Mouse (Mus musculus) spleen, postnatal 4 days (tissue): ENCODE measurements around the gene Fgfr2.

Experiments used
- DNase-seq, 2 experiments: peaks; one replicate each; pipeline ENCODE4 v3.0.0; 2022; ENCODE audit warnings: low spot score in 2 of 2

Gene Fgfr2

DNA sequence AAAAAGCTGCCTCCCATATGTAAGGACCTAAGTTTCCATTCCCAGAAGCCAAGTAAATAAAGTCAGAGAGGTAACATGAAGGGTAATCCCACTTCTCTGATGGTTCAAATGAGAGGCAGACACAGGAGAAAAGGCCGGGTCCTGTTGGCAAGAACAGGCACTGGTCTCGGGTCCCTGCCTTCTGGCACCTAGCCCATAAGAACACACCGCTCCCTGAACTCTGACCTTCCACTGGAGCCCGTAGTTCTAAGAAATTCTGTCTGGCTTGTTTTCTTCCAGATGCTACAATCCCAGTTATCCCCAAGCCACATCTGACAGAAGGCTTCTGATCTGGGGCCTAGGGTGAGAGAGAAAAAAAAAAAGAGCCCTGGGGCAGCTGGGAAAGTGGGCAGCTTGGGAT lies 34.7 kb downstream of the Fgfr2 start:
- DNase-seq = no peak

DNA sequence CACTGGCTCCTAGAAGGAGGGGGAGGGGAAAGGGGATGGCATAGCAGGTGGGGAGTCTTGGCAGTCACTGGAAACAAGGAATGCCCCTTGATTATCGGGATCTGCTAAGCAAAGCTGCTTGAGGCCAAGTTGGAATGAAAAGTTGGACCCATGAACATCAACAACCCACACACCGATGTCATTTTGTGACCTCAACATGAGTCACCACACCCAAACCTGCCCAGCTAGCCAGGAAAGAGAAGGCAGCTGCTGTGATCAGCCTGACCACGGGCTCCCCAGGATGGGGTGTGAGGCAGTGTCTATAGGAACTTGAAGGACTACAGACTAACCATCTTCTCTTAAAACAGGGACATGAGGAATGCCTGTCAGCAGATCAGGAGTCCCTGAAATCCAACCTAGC lies 37.7 kb downstream of the Fgfr2 start:
- no peak for DNase-seq

DNA sequence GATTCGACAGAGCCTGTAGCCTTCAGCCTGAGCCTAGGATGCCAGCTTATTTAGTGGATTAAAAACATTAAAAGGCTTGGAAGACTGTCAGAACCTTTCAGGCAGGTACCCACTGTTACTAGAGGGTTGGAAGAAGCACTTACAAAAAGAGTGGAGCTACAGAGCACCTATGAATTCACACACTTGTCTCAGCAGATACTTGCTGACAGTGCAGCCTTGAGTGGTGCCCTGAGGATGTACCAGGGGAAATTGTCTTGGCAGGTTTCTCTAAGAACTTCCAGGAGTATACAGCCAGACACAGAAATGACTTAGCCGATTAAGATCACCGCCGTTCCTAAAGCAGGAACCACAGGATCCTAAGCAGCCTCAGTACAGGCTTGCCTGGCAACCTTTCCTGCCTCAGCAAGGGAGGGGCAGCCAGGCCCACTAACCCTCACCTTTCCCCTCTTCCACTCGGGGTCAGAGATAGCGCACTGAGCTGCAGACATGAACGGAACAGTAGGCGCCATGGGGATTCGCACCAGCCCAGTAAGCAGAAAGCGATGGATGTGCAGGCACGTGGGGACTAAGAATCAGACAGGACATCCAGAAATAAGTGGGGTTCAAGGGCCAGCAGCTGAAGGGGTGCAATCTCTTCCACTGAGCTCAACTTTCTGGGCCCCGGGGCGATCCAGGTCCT lies 39.1 kb downstream of the Fgfr2 start:
- no peak for DNase-seq

DNA sequence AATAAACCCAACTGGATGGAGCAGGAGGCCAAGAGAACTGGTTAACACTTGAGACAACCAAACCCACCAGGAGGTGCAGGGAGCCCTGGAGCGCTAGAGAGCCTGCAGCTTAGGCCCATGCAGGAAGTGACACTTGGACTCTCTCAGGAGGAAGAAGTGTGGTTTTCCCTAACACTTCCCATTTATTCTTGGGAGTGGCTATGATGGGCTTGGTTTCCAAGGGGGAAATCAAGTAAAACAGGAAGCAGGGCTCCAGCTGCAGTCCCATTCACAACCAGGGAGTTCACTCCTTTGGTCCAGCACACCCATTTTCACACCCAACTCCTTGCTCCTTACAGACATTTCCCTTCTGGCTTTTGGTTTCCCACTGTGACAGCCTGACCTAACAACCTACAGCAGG lies 44.2 kb downstream of the Fgfr2 start:
- no peak for DNase-seq

DNA sequence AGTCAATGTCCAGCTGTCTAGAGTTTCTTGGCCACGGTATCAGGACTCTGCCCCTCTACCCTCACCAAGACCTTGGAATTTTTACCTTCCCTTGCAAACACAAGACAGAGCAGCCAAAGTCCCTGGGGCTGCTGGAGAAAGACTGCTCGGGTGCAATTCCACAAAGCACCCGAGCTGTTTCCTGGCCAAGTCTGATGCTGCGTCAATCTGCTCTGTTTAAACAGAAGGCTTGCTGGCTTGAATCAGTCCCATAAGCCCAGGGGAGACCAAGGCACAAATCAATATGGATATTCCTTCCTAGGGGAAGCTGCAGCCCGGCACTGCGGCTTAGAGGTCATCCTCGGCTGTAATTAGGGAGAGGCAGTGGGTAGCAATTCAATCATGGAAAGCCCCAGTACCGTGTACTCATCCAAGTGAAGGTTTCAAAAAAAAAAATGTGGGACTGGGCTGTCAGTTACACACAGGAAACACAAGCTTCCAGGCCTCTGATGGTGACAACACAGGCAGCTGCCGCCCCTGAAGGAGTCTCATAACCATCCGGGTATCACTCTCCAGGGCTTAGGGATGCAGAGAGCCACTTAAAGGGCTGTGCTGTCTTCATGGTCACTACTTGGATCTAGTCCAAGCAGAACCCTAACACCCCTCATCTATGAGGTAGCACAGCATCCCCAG lies 48.6 kb downstream of the Fgfr2 start:
- no peak for DNase-seq

DNA sequence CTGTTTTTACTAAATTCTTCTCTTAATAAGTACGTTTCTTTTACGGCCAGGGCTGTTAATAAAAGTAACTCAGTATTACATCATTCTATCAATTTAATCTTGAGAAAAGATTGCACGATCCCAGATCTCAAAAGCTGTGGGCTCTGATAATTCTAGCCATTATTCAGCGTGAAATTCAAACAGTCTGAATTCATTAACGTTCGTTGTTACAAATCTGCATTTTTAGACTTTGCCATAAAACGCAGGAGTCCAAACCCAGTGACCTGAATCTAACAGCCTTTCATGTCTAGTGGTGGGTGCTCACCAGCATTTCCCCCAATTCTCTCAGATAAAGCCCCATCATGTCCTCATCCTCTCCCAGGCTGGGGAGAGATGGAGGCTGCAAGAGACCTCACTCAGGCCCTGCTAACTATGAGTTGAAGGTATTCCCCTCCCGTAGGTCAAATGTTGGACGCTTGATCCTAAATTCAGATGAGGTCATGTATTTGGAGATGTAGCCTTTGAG lies 50.0 kb downstream of the Fgfr2 start:
- DNase-seq = no peak

DNA sequence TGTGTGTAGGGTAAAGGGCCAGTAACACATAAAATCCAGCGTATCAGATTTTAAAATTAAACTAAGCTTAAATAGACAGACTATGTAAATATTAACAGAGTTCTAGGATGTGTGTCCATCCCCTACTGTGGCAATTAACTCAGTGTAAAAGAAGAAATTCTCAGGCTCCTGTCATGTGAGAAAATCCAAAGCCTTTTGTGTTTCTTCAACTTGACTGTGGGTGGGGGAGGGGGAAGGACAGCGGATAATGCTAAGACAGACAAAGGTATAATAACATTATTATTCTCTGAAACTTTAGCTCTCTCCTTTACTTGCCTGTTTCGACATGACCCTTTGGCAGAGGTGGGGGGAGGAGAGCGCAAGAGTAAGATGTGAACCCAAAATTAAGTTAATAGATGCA lies 50.6 kb downstream of the Fgfr2 start:
- no peak for DNase-seq

DNA sequence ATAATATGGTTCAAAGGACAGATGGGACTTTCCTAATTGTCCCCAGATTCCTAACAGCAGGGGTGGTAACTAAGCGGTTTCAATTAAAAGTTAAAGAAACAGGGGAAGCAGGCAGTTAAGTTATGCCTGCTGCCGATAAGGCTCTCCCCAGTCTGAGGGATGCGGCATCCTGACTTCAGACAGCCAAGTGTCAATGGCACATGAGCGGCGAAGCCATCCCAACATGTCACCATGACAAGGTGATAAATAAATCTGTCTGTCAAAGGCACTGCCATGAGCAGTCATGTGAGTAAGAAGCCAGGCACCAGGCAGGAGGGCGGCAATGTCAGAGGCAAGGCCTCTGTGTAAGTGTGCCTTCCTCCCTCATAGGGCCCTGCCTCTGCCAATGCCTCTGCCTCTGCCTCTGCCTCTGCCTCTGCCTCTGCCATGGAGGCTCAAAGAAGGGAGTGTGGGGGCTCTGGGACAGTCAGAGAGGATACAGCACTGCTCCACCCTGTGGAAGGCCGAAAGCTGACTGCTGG lies 55.8 kb downstream of the Fgfr2 start:
- DNase-seq = no peak

DNA sequence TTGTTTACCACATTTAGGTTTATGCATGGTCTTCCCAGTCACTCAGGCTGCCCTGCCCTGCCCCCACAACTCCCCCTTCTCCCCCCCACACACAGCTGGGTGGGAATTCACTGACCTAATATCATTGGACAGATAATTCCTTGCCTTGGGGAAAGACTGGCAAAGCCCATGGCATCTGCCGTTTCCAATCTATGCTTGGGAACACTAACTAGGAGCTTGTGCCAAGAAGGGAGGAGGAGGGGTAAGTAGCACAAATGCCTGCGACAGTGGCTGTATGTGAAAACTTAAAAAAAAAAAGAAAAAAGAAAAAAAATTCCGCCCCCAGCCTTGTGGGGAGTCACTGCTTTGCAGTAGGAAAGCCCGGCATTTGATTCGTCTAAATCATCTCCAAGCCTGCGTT lies 56.4 kb downstream of the Fgfr2 start:
- no peak for DNase-seq

DNA sequence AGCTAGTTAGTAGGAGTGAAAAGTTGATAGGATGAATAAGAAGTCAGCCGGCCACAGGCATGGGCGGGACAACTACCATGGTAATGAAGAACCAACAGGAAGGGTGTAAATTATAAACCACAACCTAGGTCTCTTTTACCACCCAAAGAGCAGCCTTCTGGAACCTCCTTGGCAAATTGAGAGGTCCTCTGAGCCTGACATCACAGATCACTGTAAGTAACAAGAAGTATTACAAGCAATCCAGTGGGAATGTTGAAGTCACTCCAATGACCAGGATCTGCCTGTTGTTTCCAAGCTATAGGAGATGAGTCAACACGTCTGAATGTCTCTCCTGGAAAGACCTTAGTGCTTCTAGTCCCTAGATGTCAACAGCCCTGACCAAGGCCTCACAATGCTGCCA lies 61.1 kb downstream of the Fgfr2 start:
- no peak for DNase-seq

DNA sequence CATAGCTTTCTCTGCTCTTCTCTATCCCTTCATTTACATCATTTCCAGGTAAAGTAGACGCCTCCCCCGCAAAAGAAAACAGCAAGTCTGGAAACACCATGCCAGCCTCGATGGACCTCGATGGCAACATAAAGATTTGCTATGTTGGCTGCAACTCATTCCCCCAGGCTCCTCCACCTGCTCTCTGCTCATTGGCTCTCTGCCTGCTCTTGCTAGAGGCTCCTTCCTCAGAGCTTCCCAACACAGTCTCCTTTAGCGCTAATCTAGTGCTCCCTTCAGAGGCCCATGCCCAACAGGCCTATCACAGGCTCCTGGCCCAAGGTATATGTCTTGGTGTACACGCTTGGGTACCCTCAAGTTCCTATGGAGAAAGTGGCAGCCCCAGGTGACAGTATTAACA lies 63.0 kb downstream of the Fgfr2 start:
- DNase-seq = no peak

DNA sequence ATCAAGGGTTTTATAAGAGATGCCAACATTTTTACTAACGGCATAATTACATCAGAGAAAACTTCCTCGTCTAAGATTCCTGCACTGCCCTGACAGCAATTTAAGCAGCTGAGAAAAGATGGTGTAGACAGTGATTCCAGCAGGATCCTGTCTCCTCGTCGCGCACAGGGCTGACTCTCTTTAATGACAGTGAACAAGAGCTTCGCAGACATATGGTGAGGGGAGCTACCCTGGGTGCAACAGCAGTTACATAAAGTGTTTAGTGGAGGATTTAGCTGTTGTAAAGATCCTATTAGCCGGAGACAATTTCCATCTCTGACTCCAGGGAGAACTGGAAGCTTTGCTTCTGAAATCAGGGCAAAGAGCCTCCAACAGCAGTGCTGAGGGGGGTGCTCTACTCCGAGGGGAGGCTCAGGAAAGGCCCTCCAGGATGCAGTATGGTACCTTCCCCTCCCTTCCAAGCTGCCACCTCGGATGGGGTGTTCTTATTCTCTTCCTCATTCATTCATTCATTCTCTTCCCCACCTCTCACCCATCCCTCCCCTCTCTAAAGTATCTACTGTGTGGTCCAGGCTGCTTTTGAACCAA lies 63.5 kb downstream of the Fgfr2 start:
- no peak for DNase-seq

DNA sequence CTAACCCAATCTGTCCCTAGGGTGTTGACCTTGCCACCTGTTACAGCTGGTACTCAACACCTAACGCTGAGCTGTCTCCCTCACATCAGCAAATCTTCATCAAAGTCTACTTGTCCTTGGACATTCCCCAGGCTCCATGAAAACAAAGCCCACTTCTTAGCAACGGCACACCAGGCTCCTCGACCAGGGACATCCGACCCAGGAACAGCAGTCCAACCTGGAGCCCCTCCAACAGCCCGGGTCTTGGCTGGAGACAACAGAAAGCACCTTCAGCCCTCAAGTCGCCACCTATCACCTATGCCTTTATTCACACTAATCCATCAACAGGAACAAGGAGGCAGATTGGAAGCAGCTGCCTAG lies 64.0 kb downstream of the Fgfr2 start:
- no peak for DNase-seq

DNA sequence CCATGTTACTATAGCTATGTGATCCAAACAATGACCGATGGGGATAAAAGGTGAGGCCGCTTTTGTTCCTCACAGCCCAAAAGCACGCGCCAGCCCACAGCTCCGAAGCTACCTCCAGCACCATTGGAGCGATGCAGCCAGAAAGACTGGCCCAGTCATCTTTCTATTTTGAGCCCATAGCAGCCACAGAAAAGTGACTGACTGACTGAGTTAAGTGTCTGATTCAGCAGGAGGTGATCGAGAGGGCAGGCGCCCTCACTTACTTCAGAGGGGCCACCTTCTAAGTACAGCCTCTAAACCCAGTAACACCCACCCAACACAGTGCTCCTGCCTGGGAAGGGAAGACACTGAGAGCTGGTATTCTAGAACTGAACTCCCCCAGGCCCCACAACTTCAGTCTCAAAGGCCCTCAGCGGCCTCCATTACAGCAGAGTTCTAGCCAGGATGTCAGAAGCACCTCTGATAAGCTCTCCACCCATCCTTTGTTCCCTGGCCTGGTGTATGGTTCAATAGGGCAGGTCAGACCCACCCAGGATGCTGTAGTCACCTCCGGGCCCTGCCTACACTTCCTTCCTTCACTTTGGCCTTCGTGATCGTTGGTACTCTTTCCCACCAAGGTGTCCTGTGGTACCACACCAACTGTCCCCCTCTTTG lies 64.5 kb downstream of the Fgfr2 start:
- no peak for DNase-seq

DNA sequence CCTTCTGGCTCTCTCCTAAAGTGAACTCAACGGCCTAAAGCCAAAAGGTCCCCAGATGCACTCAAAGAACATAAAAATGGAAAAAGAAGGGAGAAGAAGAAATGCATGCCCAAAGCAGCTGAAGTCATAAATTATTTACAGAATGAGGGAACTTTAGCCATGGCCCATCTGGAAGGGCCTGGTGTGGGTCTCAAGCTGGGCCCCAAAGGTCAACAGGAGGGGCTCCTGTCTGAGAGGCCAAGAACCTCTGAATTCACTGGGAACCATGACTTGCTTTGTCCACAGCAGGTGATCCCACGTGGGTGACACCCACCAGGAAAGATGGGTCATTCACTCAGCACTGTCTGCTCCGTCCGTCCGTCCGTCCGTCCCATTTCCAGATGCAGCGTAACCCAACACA lies 66.2 kb downstream of the Fgfr2 start:
- no peak for DNase-seq

DNA sequence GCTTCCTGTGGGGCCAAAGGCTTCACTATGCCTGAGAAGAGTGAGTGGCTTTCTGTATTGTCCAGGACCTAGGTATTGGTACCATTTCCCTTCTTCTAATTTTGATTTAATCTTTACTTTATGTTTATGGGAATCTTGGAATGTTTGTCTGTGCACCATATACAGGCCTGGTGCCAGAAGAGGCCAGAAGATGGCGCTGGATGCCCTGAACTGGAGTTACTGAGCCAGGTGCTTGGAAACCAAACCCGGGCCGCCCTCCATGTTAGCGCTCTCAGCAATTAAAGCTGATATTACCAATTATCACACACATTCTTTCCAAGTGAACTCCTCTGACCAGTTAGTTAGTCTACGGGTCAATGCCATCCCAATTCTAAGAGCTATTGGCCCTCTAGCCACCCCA lies 68.7 kb downstream of the Fgfr2 start:
- DNase-seq = no peak

DNA sequence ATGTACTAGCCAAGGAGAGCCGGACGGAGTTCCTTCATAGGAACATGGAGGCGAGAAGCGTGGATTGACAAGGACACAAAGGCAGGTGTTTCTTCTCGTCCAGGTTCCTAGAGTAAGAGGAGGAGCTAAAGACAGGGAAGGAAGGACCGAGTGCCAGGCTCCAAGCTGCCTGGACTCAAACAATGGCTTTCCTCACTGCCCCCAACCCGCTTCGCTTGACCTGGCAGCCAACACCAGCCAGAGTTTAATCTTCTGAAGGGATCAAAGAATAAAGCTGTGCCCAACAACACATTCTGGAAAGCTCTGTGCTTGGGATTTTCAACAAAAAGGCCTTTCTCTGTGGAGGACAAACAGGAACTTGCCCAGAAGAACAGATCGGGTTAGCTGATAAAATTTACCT lies 69.4 kb downstream of the Fgfr2 start:
- DNase-seq = no peak

DNA sequence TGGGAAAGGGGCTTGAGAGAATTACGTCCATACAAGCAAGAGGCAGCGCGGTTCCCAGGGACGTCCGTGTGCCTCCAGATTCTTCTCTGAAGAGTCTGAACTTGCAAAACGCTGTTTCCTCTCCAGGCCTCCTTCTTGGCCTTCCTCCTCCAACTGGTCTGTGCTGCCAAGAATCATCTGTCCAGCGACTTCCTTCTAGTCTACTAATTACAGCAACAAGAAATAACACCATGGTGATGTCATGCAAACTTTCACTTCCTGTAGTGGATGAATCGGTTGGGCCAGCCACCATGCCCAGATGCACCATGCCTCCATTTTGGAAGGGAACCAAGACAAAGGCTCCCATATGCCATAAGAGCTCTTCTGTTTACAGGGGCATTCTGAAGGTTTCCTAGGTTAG lies 70.3 kb downstream of the Fgfr2 start:
- no peak for DNase-seq

DNA sequence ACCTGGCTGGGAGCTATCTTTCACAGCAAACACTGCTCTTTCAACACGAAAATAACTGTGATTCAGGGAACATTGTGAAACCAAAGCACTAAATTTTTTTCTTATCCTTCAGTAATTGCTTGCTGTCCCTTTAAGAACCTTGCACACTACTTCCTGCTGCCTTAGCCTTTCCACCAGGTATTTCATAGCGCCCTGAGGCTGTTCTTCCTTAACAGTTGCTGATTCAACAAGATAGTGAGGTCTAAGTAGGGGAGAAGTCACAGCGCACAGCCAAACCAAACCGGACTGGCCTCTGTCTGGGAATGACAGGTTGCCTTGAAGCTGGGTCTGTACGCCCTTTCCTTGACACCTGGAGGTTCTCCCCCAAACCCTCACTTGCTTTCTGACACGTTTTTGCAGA lies 72.5 kb downstream of the Fgfr2 start:
- DNase-seq = no peak

DNA sequence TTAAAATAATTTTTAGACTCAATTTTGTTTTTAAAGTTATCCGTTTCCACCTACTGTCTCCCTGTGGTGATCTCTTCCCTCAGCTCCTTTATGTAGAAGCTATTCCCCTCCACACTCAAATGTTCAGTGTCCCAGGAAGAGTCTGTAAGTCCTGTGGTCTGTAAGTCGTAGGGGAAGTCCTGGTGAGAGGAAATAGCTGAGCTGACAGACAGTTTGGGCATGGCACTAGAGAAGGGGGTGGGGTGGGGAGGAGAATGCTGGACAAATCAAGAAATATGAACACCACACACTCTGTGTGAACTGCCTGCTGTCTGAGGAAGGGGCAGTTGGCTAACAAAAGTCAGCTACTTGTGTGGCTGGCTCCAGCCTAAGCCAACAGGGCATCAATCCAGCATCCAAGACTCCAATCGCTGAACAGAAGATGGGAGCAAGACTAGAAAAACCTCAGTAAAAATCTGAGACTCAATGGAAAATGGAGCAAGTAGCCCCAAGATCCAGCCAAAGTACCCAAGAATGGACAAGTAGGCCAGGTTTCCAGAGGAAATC lies 75.0 kb downstream of the Fgfr2 start:
- DNase-seq = no peak

DNA sequence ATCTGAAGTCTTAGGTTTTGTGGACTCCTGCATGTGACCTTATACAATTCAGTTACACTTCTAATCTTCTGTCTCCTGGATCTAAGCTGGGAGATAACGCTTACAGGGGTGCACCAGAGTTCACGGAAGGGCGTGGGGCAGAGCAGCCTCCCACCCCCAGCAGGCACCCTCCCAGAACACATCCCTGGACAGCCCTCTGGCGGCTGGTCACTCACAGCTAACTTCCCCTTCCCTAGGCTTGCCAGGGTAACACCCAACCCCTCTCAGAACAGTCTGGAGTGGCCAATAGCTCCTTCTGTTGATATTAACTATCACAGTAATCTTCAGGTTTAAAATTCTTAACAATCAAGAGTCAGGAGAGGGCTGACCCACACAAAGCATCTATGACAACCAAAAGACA lies 75.9 kb downstream of the Fgfr2 start:
- DNase-seq = no peak

DNA sequence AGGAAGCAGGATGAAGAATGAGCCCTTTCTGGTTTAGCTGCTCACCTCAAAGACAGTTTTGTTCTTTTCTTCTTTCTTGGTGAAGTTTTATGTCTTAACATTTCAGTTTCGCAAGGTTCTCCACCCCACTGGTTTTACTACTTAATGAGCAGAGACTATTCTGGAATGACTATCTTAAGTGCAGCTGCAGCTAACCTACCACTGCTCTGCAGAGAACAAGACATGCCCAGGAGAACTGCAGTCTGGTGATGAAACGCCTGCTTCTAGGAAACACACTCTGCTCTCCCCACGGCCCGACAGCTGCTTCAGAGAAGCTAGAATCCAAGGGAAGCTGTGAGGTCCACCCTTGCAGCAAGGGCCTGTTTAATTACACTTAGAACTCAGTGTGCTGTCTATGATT lies 78.4 kb downstream of the Fgfr2 start:
- no peak for DNase-seq
